Mouse (Mus musculus): ENCODE measurements around the gene Cplx1.

- no peak for TF ChIP-seq NELFE (IDR thresholded peaks at IDR 0.05; ENCODE audit: low read depth, low read length)
- TF ChIP-seq NRF1 (IDR thresholded peaks at IDR 0.05; ENCODE audit: insufficient read depth, low read depth, low read length, poor library complexity, severe bottlenecking), result no peak
Observed at GRCm38 (mm10) chr5:108566523-108566922, 16.7 kb upstream of the Cplx1 start.

All from MEL (cell line).